9 mouse cellular contexts compared by ENCODE assay signal in genomic region chr11:70526211-70526610, GRCm38 (mm10). TPM values are rescaled to one million over a fixed set of nuclear protein-coding genes. Genes with fewer than 3 reads are reported as not detected.
A peak's percentile ranks its signal among the peaks of the same experiment; 100 is the strongest.
DNase-seq lines count a peak whose midpoint lies in the region; ATAC-seq and TF ChIP-seq lines count a peak whose summit lies in the region.
"Had no signal": no experiment of that assay in that cellular context is flagged by ENCODE, and none has a peak within 500 bp of the region (broad histone marks: within the 10 kb centered on the region; RNA-seq: fewer than 3 reads in every experiment).

No protein-coding gene starts in this region.

- H3K9ac ChIP-seq in heart, embryonic 13.5 days: peak overlapping the region; percentile 84
- peak overlapping the region; percentile 99; the same call in 1 of the 2 replicates for H3K9ac ChIP-seq in ES-E14 (ENCODE audit: insufficient read depth, low read depth, low read length, poor library complexity, severe bottlenecking)
- H3K9ac ChIP-seq in hindbrain, embryonic 11.5 days (ENCODE audit: low read depth, low read length): peak overlapping the region; percentile 75; the same call in 1 of the 2 replicates

- 83% methylated on average over 12 of the region's 12 CpGs for WGBS in heart, embryonic 13.5 days
- WGBS in hindbrain, embryonic 11.5 days: 92% methylated on average over 12 of the region's 12 CpGs
- WGBS in midbrain, embryonic 10.5 days: 93% methylated on average over 12 of the region's 12 CpGs

- no peaks in the 10 kb centered on the region for H3K9me3 ChIP-seq in heart, embryonic 13.5 days
- no peaks in the 10 kb centered on the region for H3K9me3 ChIP-seq in ES-E14 (ENCODE audit: control insufficient read depth, insufficient read depth, low read depth, low read length)
- H3K9me3 ChIP-seq in hindbrain, embryonic 11.5 days (ENCODE audit: control insufficient read depth, low read length): no peaks in the 10 kb centered on the region
- H3K9me3 ChIP-seq in midbrain, embryonic 10.5 days (replicated peaks): no peaks in the 10 kb centered on the region

- H3K4me1 ChIP-seq in heart, embryonic 13.5 days: peaks cover 14% of the 10 kb centered on the region
- H3K4me1 ChIP-seq in ES-E14 (ENCODE audit: control insufficient read depth in 2 of 2, insufficient read depth in 2 of 2, low read length in 2 of 2, poor library complexity in 1 of 2): peaks cover 0 to 6% of the 10 kb centered on the region in 2 experiments; a peak in 2 of 4 replicates
- peaks cover 4% of the 10 kb centered on the region; the same call in 1 of the 2 replicates for H3K4me1 ChIP-seq in hindbrain, embryonic 11.5 days (replicated peaks; ENCODE audit: control insufficient read depth, insufficient read depth, low read length)
- peaks cover 13% of the 10 kb centered on the region for H3K4me1 ChIP-seq in midbrain, embryonic 10.5 days

- no peak overlapping the region for H3K27ac ChIP-seq in heart, embryonic 13.5 days (replicated peaks)
- H3K27ac ChIP-seq in ES-E14 (ENCODE audit: insufficient read depth, low read depth, low read length, poor library complexity, severe bottlenecking): no peak overlapping the region
- H3K27ac ChIP-seq in hindbrain, embryonic 11.5 days (ENCODE audit: low read depth, low read length): no peak overlapping the region
- H3K27ac ChIP-seq in midbrain, embryonic 10.5 days (replicated peaks): 0 out of 2 replicates have a peak overlapping the region, but pooled peaks have one; percentile 88

- in situ Hi-C loops in ES-E14 (cut with MboI; ENCODE audit: low sequenced_read_pairs in 2 of 2, unreplicated experiment in 2 of 2): loop anchor here in 1 of 2 experiments (5.0 kb wide), 1 partner anchor 91 kb away; the partner anchor contains the start of genes 4930544D05Rik and Chrne

- no peak for ATAC-seq in heart, embryonic 13.5 days (ENCODE audit: extremely low read depth, insufficient number of reproducible peaks, low FRiP score, low TSS enrichment)
- ATAC-seq in hindbrain, embryonic 11.5 days (ENCODE audit: low FRiP score): no peak

- peak overlapping the region; percentile 65 for H3K4me3 ChIP-seq in heart, embryonic 13.5 days
- H3K4me3 ChIP-seq in ES-E14 (ENCODE audit: insufficient read depth in 1 of 2, low read depth in 1 of 2, low read length in 2 of 2, poor library complexity in 1 of 2, severe bottlenecking in 1 of 2): peak overlapping the region; percentile 89 to 99
- peak overlapping the region; percentile 81 for H3K4me3 ChIP-seq in hindbrain, embryonic 11.5 days (ENCODE audit: low read depth, low read length)
- peak overlapping the region; percentile 80 for H3K4me3 ChIP-seq in midbrain, embryonic 10.5 days

- H3K4me2 ChIP-seq in heart, embryonic 13.5 days: peak overlapping the region; percentile 83
- peak overlapping the region; percentile 47 for H3K4me2 ChIP-seq in hindbrain, embryonic 11.5 days (replicated peaks; ENCODE audit: low read depth, low read length)

- no peaks in the 10 kb centered on the region for H3K27me3 ChIP-seq in heart, embryonic 13.5 days (replicated peaks)
- H3K27me3 ChIP-seq in hindbrain, embryonic 11.5 days (ENCODE audit: control insufficient read depth, insufficient read depth, low read length): no peaks in the 10 kb centered on the region
- H3K27me3 ChIP-seq in midbrain, embryonic 10.5 days (ENCODE audit: low read depth, poor library complexity, severe bottlenecking): no peaks in the 10 kb centered on the region

- H3K36me3 ChIP-seq in heart, embryonic 13.5 days: peaks cover 35% of the 10 kb centered on the region
- H3K36me3 ChIP-seq in ES-E14 (ENCODE audit: control insufficient read depth, insufficient read depth, low read length, poor library complexity, severe bottlenecking): peaks cover 20% of the 10 kb centered on the region
- peaks cover 9% of the 10 kb centered on the region; the same call in 1 of the 2 replicates for H3K36me3 ChIP-seq in hindbrain, embryonic 11.5 days (ENCODE audit: control insufficient read depth, insufficient read depth, low read length)
- H3K36me3 ChIP-seq in midbrain, embryonic 10.5 days: peaks cover 36% of the 10 kb centered on the region

- DNase-seq in heart, postnatal 4 days: no peak
- DNase-seq in ES-E14 (ENCODE audit: low read depth, low spot score): no peak
- no peak for DNase-seq in hindbrain, embryonic 11.5 days (ENCODE audit: low spot score)
- DNase-seq in midbrain, embryonic 10.5 days (ENCODE audit: low spot score): no peak
- DNase-seq in ovary, postnatal 36 days (ENCODE audit: low spot score): no peak
- no peak for DNase-seq in natural killer cell, adult 2 months (ENCODE audit: low spot score in 2 of 2)
- no peak for DNase-seq in kidney, postnatal 25 days
- DNase-seq: kidney, adult 11 months had no signal

TF ChIP-seq in ES-E14, 5 proteins besides CTCF, POLR2A, EP300 and RAD21:
- no peak for TF ChIP-seq MAFK (IDR thresholded peaks at IDR 0.05; ENCODE audit: insufficient read depth, low read depth, low read length)
- no peak for TF ChIP-seq ZC3H11A (IDR thresholded peaks at IDR 0.05; ENCODE audit: borderline replicate concordance, low read depth, low read length)
- no peak for TF ChIP-seq CHD2 (IDR thresholded peaks at IDR 0.05; ENCODE audit: low read depth, low read length)
- no peak for TF ChIP-seq ZNF384 (IDR thresholded peaks at IDR 0.05; ENCODE audit: low read depth, low read length)
- no peak for TF ChIP-seq HCFC1 (IDR thresholded peaks at IDR 0.05; ENCODE audit: borderline replicate concordance, insufficient read depth, low read length)

RNA-seq across cellular contexts. Expression of gene Psmb6, which starts 1.0 kb away (rescaled TPM):
- 636 and 691 TPM in 2 replicates for polyA plus RNA-seq in heart, embryonic 13.5 days (2015; fragmentation: Nextera tagmentation; extraction: Ambion mirVana)
- 100 to 1,000 TPM; 296 TPM for total RNA-seq in heart, postnatal 4 days (2021)
- total RNA-seq in ES-E14 (2012; rRNA removed): 506 and 612 TPM in 2 replicates
- polyA plus RNA-seq in hindbrain, embryonic 11.5 days (2014; fragmentation: Nextera tagmentation; extraction: Ambion mirVana): 895 and 918 TPM in 2 replicates
- 1,085 and 1,129 TPM in 2 replicates for polyA plus RNA-seq in midbrain, embryonic 10.5 days (2016; fragmentation: Nextera tagmentation; extraction: Ambion mirVana)

RNA-seq across cellular contexts. Expression of gene Gm40193, which starts 6.5 kb away (rescaled TPM):
- not detected in 2 replicates for polyA plus RNA-seq in heart, embryonic 13.5 days (2015; fragmentation: Nextera tagmentation; extraction: Ambion mirVana)
- total RNA-seq in heart, postnatal 4 days (2021): not detected
- total RNA-seq in ES-E14 (2012; rRNA removed): not detected in 2 replicates
- polyA plus RNA-seq in hindbrain, embryonic 11.5 days (2014; fragmentation: Nextera tagmentation; extraction: Ambion mirVana): not detected in 2 replicates
- polyA plus RNA-seq in midbrain, embryonic 10.5 days (2016; fragmentation: Nextera tagmentation; extraction: Ambion mirVana): not detected in 2 replicates

RNA-seq across cellular contexts. Expression of gene Gltpd2, which starts 7.2 kb away (rescaled TPM):
- 0.12 and 0.99 TPM in 2 replicates for polyA plus RNA-seq in heart, embryonic 13.5 days (2015; fragmentation: Nextera tagmentation; extraction: Ambion mirVana)
- not detected for total RNA-seq in heart, postnatal 4 days (2021)
- 0.42 and 0.54 TPM in 2 replicates for total RNA-seq in ES-E14 (2012; rRNA removed)
- 0.14 and 0.45 TPM in 2 replicates for polyA plus RNA-seq in hindbrain, embryonic 11.5 days (2014; fragmentation: Nextera tagmentation; extraction: Ambion mirVana)
- 0.15 and 0.25 TPM in 2 replicates for polyA plus RNA-seq in midbrain, embryonic 10.5 days (2016; fragmentation: Nextera tagmentation; extraction: Ambion mirVana)

RNA-seq across cellular contexts. Expression of gene Vmo1, which starts 11.8 kb away (rescaled TPM):
- polyA plus RNA-seq in heart, embryonic 13.5 days (2015; fragmentation: Nextera tagmentation; extraction: Ambion mirVana): 0.31 TPM in 1 of 2 replicates, not detected in the other
- total RNA-seq in heart, postnatal 4 days (2021): under 1 TPM in 1 of 2 experiments, not detected in 1; 0.43 TPM
- total RNA-seq in ES-E14 (2012; rRNA removed): not detected in 2 replicates
- polyA plus RNA-seq in hindbrain, embryonic 11.5 days (2014; fragmentation: Nextera tagmentation; extraction: Ambion mirVana): 0.36 TPM in 1 of 2 replicates, not detected in the other
- polyA plus RNA-seq in midbrain, embryonic 10.5 days (2016; fragmentation: Nextera tagmentation; extraction: Ambion mirVana): not detected in 2 replicates

RNA-seq across cellular contexts. Expression of gene Pld2, which starts 13.7 kb away (rescaled TPM):
- polyA plus RNA-seq in heart, embryonic 13.5 days (2015; fragmentation: Nextera tagmentation; extraction: Ambion mirVana): 9.3 and 11.2 TPM in 2 replicates
- total RNA-seq in heart, postnatal 4 days (2021): 1 to 10 TPM; 8.3 to 9.3 TPM
- total RNA-seq in ES-E14 (2012; rRNA removed): 4.4 and 6.3 TPM in 2 replicates
- polyA plus RNA-seq in hindbrain, embryonic 11.5 days (2014; fragmentation: Nextera tagmentation; extraction: Ambion mirVana): 2.5 and 2.9 TPM in 2 replicates
- polyA plus RNA-seq in midbrain, embryonic 10.5 days (2016; fragmentation: Nextera tagmentation; extraction: Ambion mirVana): 3.5 and 4.1 TPM in 2 replicates
